Mouse (Mus musculus) inflammation-experienced regulatory T-cells (primary cell): ENCODE results near the gene Tdrd3. TPM values are rescaled to one million over a fixed set of nuclear protein-coding genes. Genes with fewer than 3 reads are reported as not detected.

Experiments used
- polyA plus RNA-seq, 2 experiments: library from polyadenylated mRNA; unstranded; fragments of 100-300 nt; shearing (Covaris generic); gene quantifications; one replicate each; pipeline ENCODE4 v1.2.1; 2017

Tdrd3 gene
- 10 to 100 TPM; 24.2 to 30.8 TPM for polyA plus RNA-seq

GRCm38 (mm10) chr14:87415808-87416721, at the start of gene Tdrd3:
Tdrd3 (plus strand) TSS chr14:87416639.

